Mouse (Mus musculus): Measurements from ENCODE around the gene Itprip.

Itprip gene

DNA sequence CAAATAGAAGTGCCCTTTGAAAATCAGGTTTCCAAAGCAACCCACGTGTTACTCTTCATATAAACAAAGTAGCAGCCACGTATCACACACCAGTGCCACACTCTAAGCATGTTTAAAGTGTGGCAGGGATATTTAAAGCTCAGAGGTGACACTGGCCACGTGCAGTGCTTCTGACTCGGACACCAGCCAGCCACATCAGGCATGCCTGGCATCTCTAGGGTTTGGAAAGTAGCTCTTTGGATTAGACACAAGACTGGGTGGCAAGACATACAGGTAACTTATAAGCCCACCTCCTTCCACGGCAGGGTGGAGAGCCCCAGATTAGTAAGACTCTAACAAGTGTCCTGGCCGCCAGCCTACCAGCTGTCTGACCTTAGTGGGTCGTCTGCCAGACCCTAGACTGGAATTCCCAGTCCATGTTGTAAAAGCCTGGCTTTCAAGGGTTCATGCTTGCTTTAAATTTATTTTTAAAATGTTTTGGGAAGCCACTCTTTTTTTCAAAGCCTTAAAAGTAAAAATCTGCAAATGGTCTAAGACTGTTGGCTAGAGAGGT is 33.8 kb downstream of the Itprip start:
- no peak for DNase-seq (ENCODE audit: low spot score)

DNA sequence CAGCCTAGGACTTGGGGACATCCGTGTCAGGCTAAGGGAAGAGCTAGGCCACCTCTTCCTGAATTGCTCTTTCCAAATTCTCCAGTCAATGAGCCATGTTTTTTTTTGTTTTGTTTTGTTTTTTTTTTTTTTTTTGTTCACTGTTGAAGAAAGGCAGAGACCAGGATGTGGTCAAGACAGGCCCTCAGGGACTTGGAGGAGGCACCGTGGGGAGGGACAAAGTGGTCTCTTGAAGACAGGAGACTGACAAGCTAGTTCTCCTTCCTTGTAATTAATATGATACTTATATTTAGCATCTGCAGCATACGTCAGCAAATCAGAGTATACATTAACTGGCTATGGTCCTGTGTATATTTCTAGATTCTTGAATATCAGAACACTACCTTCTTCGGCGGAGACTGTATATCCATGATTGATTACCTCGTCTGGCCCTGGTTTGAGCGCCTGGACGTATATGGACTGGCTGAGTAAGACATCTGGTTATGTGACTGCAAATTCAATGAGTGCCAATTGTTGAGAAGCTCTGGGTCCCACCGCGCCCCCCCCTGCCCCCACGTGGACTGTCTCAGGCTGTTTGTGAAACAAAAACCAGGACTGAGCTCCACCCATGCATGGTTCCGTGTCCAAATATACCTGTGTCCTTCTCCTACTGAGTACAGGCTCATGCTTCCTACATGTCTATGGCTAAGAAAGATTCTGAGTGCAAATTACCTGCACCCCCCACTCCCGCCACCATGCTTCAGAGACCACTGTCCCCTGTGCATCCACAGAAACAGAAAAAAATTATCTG is 34.6 kb downstream of the Itprip start:
- DNase-seq (ENCODE audit: low spot score) = no peak

DNA sequence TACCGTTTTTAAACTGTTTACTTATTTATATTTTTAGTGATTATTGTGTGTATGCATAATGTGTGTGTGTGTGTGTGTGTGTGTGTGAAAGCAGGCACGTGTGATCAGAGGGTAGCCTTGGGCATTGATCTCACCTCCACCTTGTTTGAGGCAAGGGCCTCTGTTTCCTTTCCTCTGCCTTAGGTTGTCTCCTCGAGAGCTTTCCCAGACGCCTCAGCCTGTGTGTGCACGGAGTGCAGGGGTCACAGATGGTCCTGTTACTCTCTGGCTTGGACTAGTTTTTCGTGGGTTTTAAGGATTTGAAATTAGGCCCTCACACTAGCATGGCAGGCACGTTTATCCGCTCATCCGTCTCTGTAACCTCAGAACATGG is 36.2 kb downstream of the Itprip start:
- no peak for DNase-seq (ENCODE audit: low spot score)

DNA sequence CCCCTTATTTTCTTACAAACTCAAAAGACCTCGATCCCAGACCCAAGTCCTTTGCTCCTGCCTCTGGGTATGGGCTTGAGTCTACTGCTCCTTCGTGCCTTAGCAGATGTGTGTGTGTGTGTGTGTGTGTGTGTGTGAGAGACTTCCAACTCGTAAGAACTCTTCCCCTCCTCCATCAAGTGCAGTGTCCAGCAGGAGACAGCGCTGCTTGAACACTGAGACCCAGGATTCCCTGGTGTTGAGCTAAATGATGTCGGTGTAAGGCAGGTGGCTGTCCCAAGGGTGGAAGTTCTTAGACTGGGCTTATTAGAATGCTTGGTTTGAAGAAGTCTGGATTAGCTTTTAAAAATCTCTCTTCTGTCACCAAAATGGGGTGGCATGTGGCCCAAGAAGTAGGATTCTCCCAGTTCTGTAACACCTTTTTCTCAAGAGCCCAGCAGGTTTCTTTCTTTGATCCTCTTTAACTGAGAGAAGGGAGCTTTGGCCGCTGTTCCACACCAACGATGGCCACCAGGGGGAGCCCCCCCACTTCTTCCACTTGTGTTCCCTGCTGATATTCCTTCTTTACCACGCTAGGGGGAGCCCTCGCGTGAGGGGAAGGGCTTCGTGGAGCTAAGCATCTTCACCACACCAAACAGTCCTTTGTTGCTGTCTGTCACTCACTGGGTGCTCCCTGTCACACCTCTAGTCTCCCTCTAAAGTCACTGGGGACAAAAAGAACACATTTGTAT is 36.8 kb downstream of the Itprip start:
- DNase-seq (ENCODE audit: low spot score) = peak; percentile 95

DNA sequence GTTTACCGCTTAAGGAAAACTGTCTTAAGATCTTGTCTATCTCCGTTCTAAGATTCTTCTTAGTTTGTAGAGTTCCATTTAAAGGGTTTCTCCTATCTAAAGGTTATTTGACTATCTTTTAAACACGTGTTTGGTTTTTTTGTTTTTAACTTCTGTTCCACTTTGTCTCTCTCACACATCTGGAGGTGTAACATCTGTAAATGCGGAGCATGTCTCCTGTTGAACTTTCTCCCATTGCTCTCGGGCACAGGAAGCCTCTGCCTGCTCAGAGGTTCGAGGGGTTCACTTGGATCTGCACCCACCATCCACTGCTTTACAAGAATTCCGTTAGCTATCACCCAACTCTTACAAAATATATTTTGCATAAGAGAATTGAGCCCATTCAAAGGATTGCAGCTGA is 37.6 kb downstream of the Itprip start:
- no peak for DNase-seq (ENCODE audit: low spot score)

- DNase-seq (ENCODE audit: low spot score) = no peak
These were observed 42.8 kb downstream of the Itprip start for GRCm38 (mm10) chr19:47876252-47876651.

DNA sequence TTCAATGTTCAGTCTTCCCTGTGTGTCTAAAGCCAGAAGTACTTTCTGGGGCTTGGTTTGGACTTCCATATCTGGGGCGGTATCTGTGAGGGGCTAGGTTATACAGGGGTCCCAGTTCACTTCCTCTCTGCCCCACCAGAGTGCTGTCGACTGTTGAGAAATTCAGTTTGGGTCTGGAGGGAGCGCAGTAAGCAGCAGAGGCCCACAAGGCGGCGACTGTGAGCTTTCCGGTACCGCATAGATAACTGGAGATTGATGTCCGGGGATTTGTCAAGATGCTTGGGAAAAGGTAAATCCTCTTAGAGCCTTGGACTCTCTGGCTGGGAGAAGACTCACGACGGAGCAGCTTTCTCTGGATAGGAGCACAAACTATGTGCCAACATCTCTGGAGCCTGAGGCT is 47.6 kb downstream of the Itprip start:
- no peak for DNase-seq (ENCODE audit: low spot score)

GRCm38 (mm10) chr19:47870102-47870666 is 48.9 kb downstream of the Itprip start:
- no peak for DNase-seq (ENCODE audit: low spot score)

GRCm38 (mm10) chr19:47869516-47869915 is 49.6 kb downstream of the Itprip start:
- no peak for DNase-seq (ENCODE audit: low spot score)

DNA sequence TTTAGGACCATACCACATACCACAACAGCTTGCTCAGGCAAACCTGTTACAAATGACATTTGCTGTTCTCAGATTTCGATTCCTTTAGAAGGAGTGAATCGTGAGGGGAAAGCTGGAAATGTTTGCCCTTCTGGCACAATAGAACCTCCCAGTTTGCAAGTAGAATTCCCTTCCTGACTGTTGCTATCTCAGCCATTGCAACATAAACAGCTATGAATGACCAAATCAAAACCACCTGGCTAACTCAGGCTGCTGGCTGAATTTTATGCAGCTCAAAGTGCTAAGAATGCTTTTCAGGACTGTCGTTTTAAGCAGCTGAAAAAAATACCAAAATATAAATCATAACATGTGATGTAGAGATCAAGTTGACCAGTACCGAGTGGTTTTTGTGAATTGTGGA is 50.1 kb downstream of the Itprip start:
- no peak for DNase-seq (ENCODE audit: low spot score)

DNA sequence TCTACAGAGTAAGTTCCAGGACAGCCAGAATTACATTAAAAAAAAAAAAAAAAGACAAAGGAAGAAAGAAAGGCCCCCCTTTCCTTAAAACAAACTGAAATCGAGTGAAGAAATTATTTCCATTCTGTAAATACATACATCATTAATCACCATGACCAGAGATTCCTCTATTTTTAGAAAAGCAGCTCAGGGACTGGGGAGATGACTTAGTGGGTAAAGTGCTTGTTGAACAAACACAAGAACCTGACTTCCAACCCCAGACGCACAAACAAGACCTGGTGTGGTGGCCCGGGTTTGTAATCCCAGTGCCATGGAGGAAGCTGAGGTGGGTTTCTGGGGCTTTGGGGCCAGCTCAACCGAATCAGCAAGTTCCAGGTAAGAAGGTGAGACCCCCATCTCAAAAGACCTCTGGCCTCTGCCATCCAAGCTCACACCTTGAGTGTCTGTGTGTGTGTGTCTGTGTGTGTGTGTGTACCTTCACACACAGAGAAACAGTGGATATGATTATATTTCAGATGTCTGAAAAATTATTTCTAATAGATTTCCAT is 51.4 kb downstream of the Itprip start:
- DNase-seq (ENCODE audit: low spot score) = no peak

GRCm38 (mm10) chr19:47865353-47865947 is 53.6 kb downstream of the Itprip start, which contains the start of gene Gsto2:
Gene Gsto2, plus strand, starts transcription at chr19:47865534.
- peak; percentile 87 for DNase-seq (ENCODE audit: low spot score)

DNA sequence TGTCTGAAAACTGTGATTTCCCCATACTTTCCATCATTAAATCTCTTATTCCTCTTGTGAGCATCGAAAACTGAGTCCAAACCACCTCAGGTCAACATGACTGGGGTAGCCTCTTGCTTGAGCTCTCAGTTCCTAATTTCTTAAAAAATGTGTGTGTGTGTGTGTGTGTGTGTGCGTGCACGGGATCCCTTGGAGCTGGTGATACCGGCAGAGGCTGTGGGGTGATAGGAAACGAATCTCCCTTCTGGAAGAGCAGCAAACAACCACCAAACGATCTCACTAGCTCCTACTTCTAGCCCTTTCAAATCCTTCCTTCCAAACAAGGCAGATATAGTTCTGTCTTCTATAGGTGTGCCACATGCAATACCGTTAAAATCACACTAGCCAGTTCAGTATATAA is 54.4 kb downstream of the Itprip start:
- DNase-seq (ENCODE audit: low spot score) = no peak

DNA sequence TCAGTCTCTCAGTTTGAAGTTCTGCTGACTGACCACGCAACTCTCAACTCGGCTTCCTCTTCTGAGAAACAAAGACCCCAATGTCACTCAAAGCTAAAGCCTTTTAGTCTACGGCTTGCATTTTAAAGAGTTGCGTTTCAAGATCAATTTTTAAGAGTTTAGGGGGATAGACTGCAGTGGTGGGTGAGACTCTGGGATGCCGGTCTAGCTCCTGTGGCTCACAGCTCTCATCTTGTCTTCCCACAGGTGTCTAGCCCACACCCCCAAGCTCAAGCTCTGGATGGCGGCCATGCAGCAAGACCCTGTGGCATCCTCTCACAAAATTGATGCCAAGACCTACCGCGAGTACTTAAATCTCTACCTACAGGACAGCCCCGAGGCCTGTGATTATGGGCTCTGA is 55.0 kb downstream of the Itprip start:
- no peak for DNase-seq (ENCODE audit: low spot score)

- no peak for DNase-seq (ENCODE audit: low spot score)
These were observed 56.5 kb downstream of the Itprip start for GRCm38 (mm10) chr19:47862581-47862980.

GRCm38 (mm10) chr19:47859180-47859579 is 59.9 kb downstream of the Itprip start:
- no peak for DNase-seq (ENCODE audit: low spot score)

GRCm38 (mm10) chr19:47857957-47858942 is 60.8 kb downstream of the Itprip start:
- peak; percentile 73 for DNase-seq (ENCODE audit: low spot score)

DNA sequence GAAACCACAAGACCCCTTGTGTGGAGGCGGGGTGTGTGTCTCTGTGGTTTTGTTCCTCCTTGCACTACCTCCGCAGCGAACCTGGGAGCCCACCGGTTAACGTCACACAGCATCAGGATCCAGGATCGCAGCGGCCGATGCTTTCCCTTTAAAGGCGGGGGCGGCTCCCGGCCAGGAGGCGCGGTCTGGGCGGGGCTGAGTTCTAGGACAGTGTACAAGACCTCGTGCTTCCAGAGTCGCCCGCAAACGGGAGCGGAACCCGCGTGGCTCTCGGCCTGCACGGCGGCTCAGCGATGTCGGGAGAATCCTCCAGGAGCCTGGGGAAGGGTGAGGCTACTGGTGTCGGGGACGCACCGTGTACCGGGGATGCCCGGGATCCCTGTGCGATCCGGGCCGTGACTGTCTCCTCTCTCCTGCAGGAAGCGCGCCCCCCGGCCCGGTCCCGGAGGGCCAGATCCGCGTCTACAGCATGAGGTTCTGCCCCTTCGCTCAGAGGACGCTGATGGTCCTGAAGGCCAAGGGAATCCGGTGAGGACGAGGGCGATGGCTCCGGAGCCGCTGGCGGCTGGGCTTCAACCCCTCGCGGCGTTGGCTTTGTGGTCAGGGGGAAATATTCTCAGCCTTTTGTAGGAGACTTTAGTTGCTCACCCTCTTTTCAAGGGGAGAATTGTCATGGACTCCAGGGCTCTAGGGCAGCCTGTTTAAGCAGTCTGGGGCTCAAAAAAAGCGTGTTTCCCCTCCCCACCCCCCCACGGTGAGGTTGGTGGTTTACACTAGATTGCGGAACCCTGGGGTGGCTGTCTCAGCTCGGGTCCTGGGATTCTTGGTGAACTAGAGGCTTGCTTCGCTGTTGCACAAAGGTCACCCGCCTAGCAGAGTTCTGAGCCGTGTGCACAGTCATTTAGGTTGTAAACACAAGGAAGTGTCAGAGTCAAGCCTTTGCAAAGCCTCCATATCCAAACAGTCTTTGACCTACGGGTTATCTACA is 64.0 kb downstream of the Itprip start, which contains the start of gene Gsto1:
TSS of gene Gsto1 (plus strand) at position 175 of the 988 bp plus-strand sequence.
- DNase-seq (ENCODE audit: low spot score) = peak; percentile 91

DNA sequence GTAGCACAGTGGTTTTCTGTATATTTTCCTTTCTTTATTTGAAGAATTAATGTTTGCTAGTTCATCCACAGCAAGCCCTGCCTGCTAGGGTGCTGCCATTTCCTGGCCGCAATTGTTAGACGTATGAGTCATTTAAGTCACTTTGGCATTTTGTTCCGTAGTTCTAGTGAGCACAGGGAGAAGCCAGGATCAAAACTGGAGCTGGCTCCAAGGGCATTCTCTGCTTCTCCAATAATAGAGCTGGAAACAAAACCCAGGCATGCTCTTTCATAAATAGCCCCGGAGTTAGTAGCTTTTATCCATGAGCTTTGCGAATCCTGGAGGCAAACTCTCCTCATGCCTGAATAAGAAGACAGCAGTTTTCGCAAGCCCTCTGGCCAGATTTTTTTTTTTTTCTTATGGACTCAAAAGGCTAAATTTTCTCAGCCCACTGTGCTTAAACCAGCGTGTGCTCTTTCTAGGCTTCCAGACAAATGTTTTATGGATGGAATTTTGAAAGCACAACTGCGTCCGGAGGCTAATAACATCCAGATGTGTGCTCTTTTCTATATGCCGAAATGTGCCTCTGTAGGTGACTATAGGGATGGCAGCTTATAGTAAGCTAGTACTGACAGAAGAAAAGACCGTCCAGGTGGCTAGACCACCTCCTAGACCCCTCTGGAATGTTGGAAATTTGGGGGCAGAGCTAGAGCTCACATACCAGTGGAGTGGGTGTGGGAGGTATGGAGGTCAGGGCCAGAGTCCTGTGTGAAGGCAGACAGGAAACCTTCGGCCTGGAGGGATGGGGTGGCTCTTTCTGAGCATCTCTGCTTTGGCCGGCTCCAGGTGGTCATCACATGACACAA is 64.9 kb downstream of the Itprip start:
- peak; percentile 60 for DNase-seq (ENCODE audit: low spot score)

Measured in adipocyte (in vitro differentiated cells).